Mouse (Mus musculus) heart, adult 2 months (tissue): Measurements from ENCODE around the gene Atl2. TPM values are rescaled to one million over a fixed set of nuclear protein-coding genes. Genes with fewer than 3 reads are reported as not detected.

Experiments used
- DNase-seq, 2 experiments: peaks; one replicate each; pipeline ENCODE4 v3.0.0; 2021
- H3K27ac ChIP-seq: fragments of 200-600 bp; 2 replicates; pipeline ENCODE4 v1.8.1; 2022
- H3K27me3 ChIP-seq: fragments of 200-500 bp; 2 replicates; pipeline ENCODE4 v1.6.1; 2012; ENCODE audit warnings: mild to moderate bottlenecking, low read length, inconsistent platforms, mixed read lengths; ENCODE audit not compliant: control insufficient read depth, insufficient read depth
- H3K36me3 ChIP-seq: fragments of 200-500 bp; 2 replicates; pipeline ENCODE4 v1.6.1; 2012; ENCODE audit warnings: low read length, inconsistent platforms; ENCODE audit not compliant: control insufficient read depth, insufficient read depth
- H3K4me1 ChIP-seq: fragments of 200-500 bp; 2 replicates; pipeline ENCODE4 v1.6.1; 2011; ENCODE audit warnings: low read length; ENCODE audit not compliant: control insufficient read depth, insufficient read depth
- H3K4me3 ChIP-seq: fragments of 200-600 bp; 2 replicates; pipeline ENCODE4 v1.8.1; 2022
- H3K79me2 ChIP-seq: fragments of 200-500 bp; replicated peaks from 2 replicates; pipeline ENCODE4 v1.6.1; 2012; ENCODE audit warnings: mild to moderate bottlenecking, inconsistent platforms, low read length, moderate library complexity, mixed read lengths; ENCODE audit not compliant: control insufficient read depth, insufficient read depth
- H3K9ac ChIP-seq: fragments of 200-500 bp; 2 replicates; pipeline ENCODE4 v1.6.1; 2012; ENCODE audit warnings: low read depth, mild to moderate bottlenecking, control low read depth, inconsistent platforms, low read length, mixed read lengths
- CTCF ChIP-seq: fragments of 200-600 bp; IDR thresholded peaks from 2 replicates; pipeline ENCODE4 v1.8.1; 2022; ENCODE audit warnings: antibody characterized with exemption, mild to moderate bottlenecking, moderate library complexity
- EP300 ChIP-seq: fragments of 200-500 bp; IDR thresholded peaks from 2 replicates; pipeline ENCODE4 v1.6.1; 2011; ENCODE audit warnings: low read depth, low read length, control low read depth; ENCODE audit not compliant: insufficient read depth
- POLR2A ChIP-seq: fragments of 200-500 bp; IDR thresholded peaks from 2 replicates; pipeline ENCODE4 v1.6.1; 2011; ENCODE audit warnings: mild to moderate bottlenecking, low read depth, low read length, control low read depth; ENCODE audit not compliant: insufficient read depth
- WGBS: fragments of 180-500 bp; shearing (Covaris S2); methylation state at CpG from one replicate; pipeline ENCODE4 v1.1.7; 2018; 5-methylcytosine and 5-hydroxymethylcytosine counted together
- intact Hi-C: fragments of 180-260 bp; cut with DNase I; formaldehyde crosslinking; loops from one replicate; pipeline ENCODE4 v1.15.1; 2025
- polyA plus RNA-seq: library from polyadenylated mRNA; depleted of rRNA; stranded (reverse); fragments of >200 nt; gene quantifications from 2 replicates; pipeline ENCODE4 v1.2.3, GENCODE M21; 2012
- total RNA-seq, 2 experiments: library from RNA; stranded (reverse); gene quantifications; 2 replicates each; pipeline ENCODE4 v1.2.3; 2021

Gene Atl2
- total and polyA plus RNA-seq, 3 experiments = 16.0 to 36.4 (median 31.9) TPM

- H3K36me3 ChIP-seq = no peaks in the 10 kb centered on the region
- intact Hi-C loops = no loop called here
- no peak overlapping the region for H3K27ac ChIP-seq
- no peaks in the 10 kb centered on the region for H3K27me3 ChIP-seq
- no peaks in the 10 kb centered on the region for H3K79me2 ChIP-seq
- no peak for TF ChIP-seq POLR2A
- no peak for TF ChIP-seq EP300
- TF ChIP-seq CTCF = no peak
- DNase-seq = no peak
- H3K9ac ChIP-seq = no peak overlapping the region
- H3K4me1 ChIP-seq = peaks cover 4% of the 10 kb centered on the region
- WGBS = 45% methylated on average over 9 of the region's 9 CpGs
- H3K4me3 ChIP-seq = no peak overlapping the region
Observed at GRCm38 (mm10) chr17:79918484-79919004, 22.6 kb upstream of the Atl2 start.

DNA sequence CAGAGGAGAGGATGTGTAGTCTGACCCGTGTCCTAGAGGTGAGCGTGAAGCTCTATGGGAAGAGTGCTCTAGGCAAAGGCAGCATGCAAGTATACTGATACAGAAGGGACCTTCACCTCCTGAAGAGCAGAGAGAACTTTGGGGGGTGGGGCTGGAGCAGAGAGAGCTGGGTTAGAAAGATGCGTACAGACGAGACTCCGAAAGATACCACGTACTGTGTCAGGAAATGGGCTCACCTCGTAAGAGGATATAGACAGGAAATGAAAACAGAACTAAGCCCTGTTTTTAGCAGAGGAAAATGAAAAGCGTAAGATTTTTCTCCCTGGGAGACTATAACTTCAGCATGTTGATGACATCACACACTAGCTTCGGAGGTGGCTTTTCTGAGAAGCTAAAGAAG is 21.1 kb upstream of the Atl2 start:
- no peaks in the 10 kb centered on the region for H3K79me2 ChIP-seq
- H3K27me3 ChIP-seq = no peaks in the 10 kb centered on the region
- peaks cover 4% of the 10 kb centered on the region for H3K4me1 ChIP-seq
- 44% methylated on average over 9 of the region's 9 CpGs for WGBS
- no peak for TF ChIP-seq EP300
- no peak for TF ChIP-seq CTCF
- DNase-seq = no peak
- H3K27ac ChIP-seq = no peak overlapping the region
- intact Hi-C loops = no loop called here
- H3K4me3 ChIP-seq = no peak overlapping the region
- no peak overlapping the region for H3K9ac ChIP-seq
- H3K36me3 ChIP-seq = no peaks in the 10 kb centered on the region

DNA sequence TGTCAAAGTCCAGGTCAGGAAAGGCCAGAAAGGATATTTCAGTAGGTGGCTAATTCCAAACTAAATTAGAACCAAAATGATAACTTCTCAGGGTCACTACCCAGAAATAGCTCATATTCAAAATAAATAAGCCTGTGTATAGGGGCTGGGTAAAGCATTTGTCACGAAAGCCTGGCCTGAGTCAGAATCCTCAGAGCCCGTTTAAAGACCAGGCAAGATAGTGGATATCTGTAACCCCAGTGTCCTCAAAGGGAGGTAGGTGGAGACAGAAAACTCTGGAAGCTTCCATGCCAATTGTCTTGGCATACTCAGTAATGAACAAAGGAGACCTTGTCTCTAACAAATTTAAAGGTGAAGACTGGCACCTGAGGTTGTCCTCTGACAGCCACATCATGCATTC is 16.3 kb upstream of the Atl2 start:
- intact Hi-C loops = no loop called here
- Histone ChIP-seq H3K9ac (no peak overlapping the region), H3K4me3 (no peak overlapping the region), H3K36me3 (no peaks in the 10 kb centered on the region), H3K4me1 (no peaks in the 10 kb centered on the region), H3K27ac (no peak overlapping the region), H3K27me3 (no peaks in the 10 kb centered on the region), H3K79me2 (no peaks in the 10 kb centered on the region)
- TF ChIP-seq CTCF (no peak), POLR2A (no peak), EP300 (no peak)
- WGBS = 48% methylated on average over 2 of the region's 2 CpGs
- no peak for DNase-seq

- Histone ChIP-seq H3K9ac (no peak overlapping the region), H3K4me3 (no peak overlapping the region), H3K79me2 (no peaks in the 10 kb centered on the region), H3K27me3 (no peaks in the 10 kb centered on the region), H3K36me3 (no peaks in the 10 kb centered on the region), H3K4me1 (no peaks in the 10 kb centered on the region), H3K27ac (no peak overlapping the region)
- DNase-seq = no peak
- intact Hi-C loops = no loop called here
- WGBS = 62% methylated on average over 3 of the region's 3 CpGs
- TF ChIP-seq POLR2A (no peak), CTCF (no peak), EP300 (no peak)
Observed at GRCm38 (mm10) chr17:79911718-79912117, 15.8 kb upstream of the Atl2 start.

- H3K4me3 ChIP-seq = no peak overlapping the region
- no peaks in the 10 kb centered on the region for H3K79me2 ChIP-seq
- H3K9ac ChIP-seq = no peak overlapping the region
- no peaks in the 10 kb centered on the region for H3K4me1 ChIP-seq
- DNase-seq = no peak
- H3K27ac ChIP-seq = no peak overlapping the region
- WGBS = 79% methylated on average over 12 of the region's 12 CpGs
- intact Hi-C loops = no loop called here
- no peaks in the 10 kb centered on the region for H3K36me3 ChIP-seq
- H3K27me3 ChIP-seq = no peaks in the 10 kb centered on the region
- TF ChIP-seq EP300 = no peak
- no peak for TF ChIP-seq POLR2A
- TF ChIP-seq CTCF = no peak
Observed at GRCm38 (mm10) chr17:79909571-79909970, 13.6 kb upstream of the Atl2 start.

DNA sequence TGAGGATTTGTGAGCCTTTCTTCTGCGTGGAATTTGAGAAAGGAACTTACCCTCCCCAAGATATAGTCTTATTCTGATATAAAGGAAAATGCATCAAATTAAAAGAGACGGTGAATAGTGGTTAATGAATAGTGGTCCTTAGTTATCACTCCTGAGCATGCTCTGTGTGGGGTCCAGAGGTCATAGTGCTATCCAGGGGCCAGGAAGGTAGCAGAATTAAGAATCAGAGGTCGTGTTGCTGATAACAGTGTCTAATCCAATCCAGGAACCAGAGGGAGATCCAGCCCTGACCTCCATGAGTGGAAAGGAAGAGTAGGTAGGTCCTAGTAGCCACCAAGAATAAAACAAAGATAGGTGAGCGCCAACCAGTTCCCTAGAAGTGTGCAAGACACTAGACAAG is 11.8 kb upstream of the Atl2 start:
- WGBS = 70% methylated on average over 4 of the region's 4 CpGs
- Histone ChIP-seq H3K79me2 (no peaks in the 10 kb centered on the region), H3K27me3 (no peaks in the 10 kb centered on the region), H3K36me3 (no peaks in the 10 kb centered on the region), H3K9ac (no peak overlapping the region), H3K27ac (no peak overlapping the region), H3K4me1 (no peaks in the 10 kb centered on the region), H3K4me3 (no peak overlapping the region)
- DNase-seq = no peak
- TF ChIP-seq EP300 (no peak), POLR2A (no peak), CTCF (no peak)
- intact Hi-C loops = no loop called here
